Mouse (Mus musculus): Measurements from ENCODE around the gene Dlx1.

DNA sequence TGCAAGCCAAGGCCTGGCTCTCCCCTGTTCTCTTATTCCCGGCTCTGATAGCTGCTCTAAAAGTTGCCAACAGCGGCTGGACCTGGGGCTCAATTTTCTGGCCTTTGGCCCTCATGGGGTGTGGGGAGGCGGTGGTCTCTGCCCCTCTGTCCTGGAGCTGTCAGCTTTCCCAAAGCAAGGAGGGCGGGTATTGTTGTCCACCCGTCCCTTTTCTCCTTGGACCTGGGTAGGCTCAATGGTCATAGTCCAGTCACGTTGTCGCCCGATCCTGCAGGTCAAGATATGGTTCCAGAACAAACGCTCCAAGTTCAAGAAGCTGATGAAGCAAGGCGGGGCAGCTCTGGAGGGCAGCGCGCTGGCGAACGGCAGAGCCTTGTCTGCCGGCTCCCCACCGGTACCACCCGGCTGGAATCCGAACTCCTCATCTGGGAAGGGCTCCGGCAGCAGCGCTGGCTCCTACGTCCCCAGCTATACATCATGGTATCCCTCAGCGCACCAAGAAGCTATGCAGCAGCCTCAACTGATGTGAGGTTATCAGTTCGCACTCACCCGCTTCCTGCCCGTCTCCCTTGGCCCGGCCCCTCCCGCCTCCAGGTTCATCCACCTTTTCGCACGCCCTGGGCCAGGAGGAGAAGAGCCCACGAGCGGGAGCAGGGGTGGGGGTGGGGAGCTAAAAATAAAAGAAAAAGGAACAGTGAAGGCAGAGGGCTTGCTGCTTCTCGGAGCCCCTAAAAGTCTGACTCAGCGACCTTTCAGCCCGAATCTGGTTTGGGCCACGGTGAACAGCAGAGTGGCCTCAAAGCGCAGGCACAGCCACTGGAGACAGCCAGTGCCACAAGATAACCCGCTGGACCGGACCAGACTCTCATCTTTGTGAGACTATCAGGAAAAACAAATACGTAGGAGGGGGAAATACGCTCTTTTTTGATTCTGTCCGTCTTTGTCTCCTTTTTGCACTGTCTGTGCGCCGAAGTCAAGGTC is 4.4 kb downstream of the Dlx1 start:
- TF ChIP-seq POLR2A (IDR thresholded peaks at IDR 0.05; ENCODE audit: borderline replicate concordance, low read depth, low read length) (no peak), CTCF (IDR thresholded peaks at IDR 0.05; ENCODE audit: low read depth, low read length) (no peak)

All from bone marrow macrophage, adult 2 months (primary cell).